Mouse (Mus musculus): Measurements from ENCODE around the gene Acaca.
A peak's percentile ranks its signal among the peaks of the same experiment; 100 is the strongest.

The Acaca gene

GRCm38 (mm10) chr11:84128943-84129798, at the start of gene Acaca, which contains the start of gene Tada2a:
TSS of gene Acaca (plus strand) at chr11:84129672.
TSS of gene Tada2a (minus strand) at chr11:84129600.
- DNase-seq (ENCODE audit: low spot score): peak; percentile 78

GRCm38 (mm10) chr11:84079887-84080286, 49.6 kb upstream of the Acaca start:
- no peak for DNase-seq (ENCODE audit: low spot score)

- DNase-seq (ENCODE audit: low spot score): no peak
Measured at GRCm38 (mm10) chr11:84080327-84080726, 49.1 kb upstream of the Acaca start.

- DNase-seq (ENCODE audit: low spot score): no peak
Measured at GRCm38 (mm10) chr11:84081901-84082300, 47.6 kb upstream of the Acaca start.

GRCm38 (mm10) chr11:84090572-84090971, 38.9 kb upstream of the Acaca start:
- no peak for DNase-seq (ENCODE audit: low spot score)

- DNase-seq (ENCODE audit: low spot score): no peak
Measured at GRCm38 (mm10) chr11:84095084-84095483, 34.4 kb upstream of the Acaca start.

GRCm38 (mm10) chr11:84097251-84097998, 32.0 kb upstream of the Acaca start:
- DNase-seq (ENCODE audit: low spot score): no peak

- no peak for DNase-seq (ENCODE audit: low spot score)
Measured at GRCm38 (mm10) chr11:84101182-84101581, 28.3 kb upstream of the Acaca start.

GRCm38 (mm10) chr11:84104036-84104435, 25.4 kb upstream of the Acaca start:
- no peak for DNase-seq (ENCODE audit: low spot score)

- DNase-seq (ENCODE audit: low spot score): no peak
Measured at GRCm38 (mm10) chr11:84107137-84107536, 22.3 kb upstream of the Acaca start.

- DNase-seq (ENCODE audit: low spot score): no peak
Measured at GRCm38 (mm10) chr11:84113623-84114022, 15.8 kb upstream of the Acaca start.

GRCm38 (mm10) chr11:84115646-84116045, 13.8 kb upstream of the Acaca start:
- DNase-seq (ENCODE audit: low spot score): no peak

GRCm38 (mm10) chr11:84116221-84116620, 13.3 kb upstream of the Acaca start:
- DNase-seq (ENCODE audit: low spot score): no peak

- no peak for DNase-seq (ENCODE audit: low spot score)
Measured at GRCm38 (mm10) chr11:84117431-84117830, 12.0 kb upstream of the Acaca start.

- no peak for DNase-seq (ENCODE audit: low spot score)
Measured at GRCm38 (mm10) chr11:84121051-84121956, 8.2 kb upstream of the Acaca start.

- DNase-seq (ENCODE audit: low spot score): no peak
Measured at GRCm38 (mm10) chr11:84127977-84128376, 1.5 kb upstream of the Acaca start.

GRCm38 (mm10) chr11:84129799-84130185, 320 bp downstream of the Acaca start:
- DNase-seq (ENCODE audit: low spot score): no peak

GRCm38 (mm10) chr11:84134331-84134860, 4.9 kb downstream of the Acaca start:
- DNase-seq (ENCODE audit: low spot score): no peak

GRCm38 (mm10) chr11:84136453-84136852, 7.0 kb downstream of the Acaca start:
- no peak for DNase-seq (ENCODE audit: low spot score)

- peak; percentile 42 for DNase-seq (ENCODE audit: low spot score)
Measured at GRCm38 (mm10) chr11:84141752-84142151, 12.3 kb downstream of the Acaca start.

- no peak for DNase-seq (ENCODE audit: low spot score)
Measured at GRCm38 (mm10) chr11:84145201-84145798, 15.8 kb downstream of the Acaca start.
